Mouse (Mus musculus): ENCODE measurements around the gene B3gnt7.

- TF ChIP-seq CTCF (IDR thresholded peaks at IDR 0.05) (peak; percentile 48), POLR2A (IDR thresholded peaks at IDR 0.05; ENCODE audit: insufficient read depth, low read depth, low read length) (no peak), EP300 (IDR thresholded peaks at IDR 0.05; ENCODE audit: insufficient read depth, low read depth, low read length) (no peak)
Measured at GRCm38 (mm10) chr1:86313772-86314125, 11.1 kb downstream of the B3gnt7 start.
